Mouse (Mus musculus): ENCODE data around the gene Tnfsf11.

Tnfsf11 gene

GRCm38 (mm10) chr14:78307286-78308237 is at the start of gene Tnfsf11:
Tnfsf11 (minus strand) TSS chr14:78308043.
- DNase-seq (ENCODE audit: low spot score): no peak

DNA sequence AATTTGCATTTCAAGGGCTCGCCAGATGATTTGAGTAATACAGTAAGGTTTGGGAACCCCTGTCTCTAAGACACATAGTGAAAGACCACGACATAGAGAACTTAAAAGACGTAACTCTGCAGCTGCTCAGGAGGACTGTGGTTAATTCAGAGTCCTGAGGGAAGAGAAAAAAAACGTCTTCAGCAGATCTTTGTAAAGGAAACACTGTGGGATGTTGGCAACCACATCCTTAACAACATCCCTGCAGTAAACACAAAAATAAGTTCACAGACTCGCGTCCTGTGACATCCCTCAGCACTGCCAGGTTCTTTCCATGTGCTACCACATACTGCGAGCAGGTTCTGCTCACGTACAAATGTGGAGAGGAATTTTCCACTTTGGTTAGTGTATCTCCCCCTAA is 48.9 kb upstream of the Tnfsf11 start:
- DNase-seq (ENCODE audit: low spot score): no peak

DNA sequence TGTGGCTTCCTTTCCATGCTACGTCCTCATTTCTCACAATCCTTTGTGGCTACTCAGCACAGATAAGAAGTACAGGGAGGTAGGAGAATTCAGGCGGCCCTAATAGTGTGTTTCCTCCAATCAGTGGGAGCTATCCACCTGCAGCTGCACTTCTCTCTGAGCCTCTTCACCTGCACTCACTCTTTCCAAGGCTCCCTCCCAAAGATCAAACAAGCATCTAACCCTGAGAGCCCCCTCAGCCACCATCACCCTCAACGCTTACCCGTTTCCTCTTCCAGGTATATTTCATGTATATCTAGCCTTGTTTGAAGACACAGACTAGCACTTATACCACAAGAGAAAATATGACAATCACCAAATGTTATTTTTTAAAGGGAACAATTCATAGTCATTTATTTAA is 47.5 kb upstream of the Tnfsf11 start:
- no peak for DNase-seq (ENCODE audit: low spot score)

GRCm38 (mm10) chr14:78352865-78353264 is 45.0 kb upstream of the Tnfsf11 start:
- DNase-seq (ENCODE audit: low spot score): no peak

DNA sequence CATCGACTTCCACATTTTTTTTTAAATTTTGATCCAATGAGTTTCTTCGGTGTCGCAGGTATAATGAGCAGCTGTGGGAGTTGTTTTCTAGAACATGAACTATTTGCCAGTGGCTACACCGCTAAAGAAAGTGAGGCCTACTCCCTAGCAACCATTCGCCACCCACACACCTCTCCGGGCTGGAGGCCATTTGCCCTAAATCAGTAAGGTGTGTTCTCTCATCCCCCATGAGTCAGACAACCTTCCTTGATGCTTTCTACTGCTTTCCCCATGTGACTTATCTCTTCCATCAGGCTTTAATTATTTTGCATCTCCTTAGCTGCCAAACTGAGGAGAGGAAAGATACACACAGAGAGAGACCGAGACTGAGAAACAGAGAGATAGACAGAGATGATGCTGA is 43.7 kb upstream of the Tnfsf11 start:
- DNase-seq (ENCODE audit: low spot score): no peak

GRCm38 (mm10) chr14:78347715-78348114 is 39.9 kb upstream of the Tnfsf11 start:
- no peak for DNase-seq (ENCODE audit: low spot score)

GRCm38 (mm10) chr14:78343007-78343406 is 35.2 kb upstream of the Tnfsf11 start:
- DNase-seq (ENCODE audit: low spot score): no peak

- no peak for DNase-seq (ENCODE audit: low spot score)
These were observed 34.3 kb upstream of the Tnfsf11 start for GRCm38 (mm10) chr14:78342146-78342545.

DNA sequence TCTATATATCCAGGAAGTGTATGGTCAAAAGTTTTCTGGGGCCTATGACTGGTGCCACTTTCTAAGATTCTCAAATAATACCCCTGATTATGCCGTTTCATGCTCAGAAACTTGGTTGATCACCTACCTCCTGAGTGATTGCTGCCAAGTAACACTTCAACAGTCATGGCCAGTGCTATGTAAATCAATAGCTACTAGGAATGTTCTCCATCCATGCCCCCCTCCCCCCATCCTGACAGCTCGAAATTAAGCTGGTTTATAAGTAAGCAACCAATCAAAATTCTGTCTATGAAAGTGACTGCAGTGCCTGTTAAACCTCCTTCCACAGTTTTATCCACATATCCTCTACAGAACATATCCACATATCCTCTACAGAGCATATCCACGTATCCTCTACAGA is 25.5 kb upstream of the Tnfsf11 start:
- DNase-seq (ENCODE audit: low spot score): no peak

DNA sequence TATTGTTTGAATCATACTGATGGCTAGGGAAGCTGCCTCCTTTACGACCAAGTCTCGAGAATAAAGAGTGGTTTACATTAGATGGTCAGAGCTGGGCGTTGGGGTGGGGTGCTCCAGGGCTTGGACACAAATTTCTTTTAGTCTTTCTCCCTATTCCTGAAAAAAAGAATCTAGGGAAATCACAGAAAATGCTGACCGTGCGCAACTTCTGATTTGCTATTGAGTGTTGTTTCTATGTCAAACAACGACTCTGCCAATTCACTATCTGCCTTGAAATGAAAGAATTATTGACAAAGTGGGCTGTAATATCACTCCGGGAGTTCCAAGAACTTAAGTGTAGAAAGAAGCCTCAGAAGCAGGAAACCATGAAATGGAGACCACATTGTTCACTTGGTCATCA is 23.5 kb upstream of the Tnfsf11 start:
- no peak for DNase-seq (ENCODE audit: low spot score)

DNA sequence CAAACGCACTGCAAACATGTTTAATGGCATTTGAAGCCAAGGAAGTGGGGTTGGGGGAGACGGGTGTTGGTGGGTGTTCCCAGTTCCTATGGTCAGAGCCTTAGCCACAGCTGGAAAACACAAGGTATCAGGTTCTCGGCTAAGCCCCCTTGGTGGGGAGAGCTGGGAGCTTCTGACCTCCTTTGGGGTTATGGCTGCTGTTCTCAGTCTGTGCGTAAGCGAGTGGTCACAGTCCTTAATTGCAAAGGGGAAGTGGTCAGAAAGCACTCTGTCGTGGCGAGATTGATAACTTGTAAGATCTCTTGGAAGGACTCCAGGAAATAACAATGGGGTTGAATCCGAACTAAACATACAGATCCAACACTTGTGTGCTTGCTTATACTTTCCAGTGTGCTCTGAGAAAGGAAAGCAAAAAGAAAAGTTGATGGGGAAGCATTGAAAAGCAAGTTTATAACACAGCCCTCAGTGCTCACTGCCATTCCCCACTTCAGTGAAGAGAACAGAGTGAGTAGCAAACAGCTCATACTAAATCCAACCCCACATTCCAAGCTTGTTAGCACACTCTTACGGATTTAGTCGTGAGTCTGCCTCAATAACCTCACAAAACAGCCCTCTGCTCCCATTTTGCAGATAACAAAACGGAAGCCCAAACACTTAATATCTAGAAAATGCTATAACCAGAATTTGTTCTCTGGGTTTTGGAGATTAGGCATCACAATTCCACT is 22.9 kb upstream of the Tnfsf11 start:
- no peak for DNase-seq (ENCODE audit: low spot score)

- DNase-seq (ENCODE audit: low spot score): no peak
These were observed 22.1 kb upstream of the Tnfsf11 start for GRCm38 (mm10) chr14:78329765-78330451.

GRCm38 (mm10) chr14:78323356-78323755 is 15.5 kb upstream of the Tnfsf11 start:
- no peak for DNase-seq (ENCODE audit: low spot score)

- DNase-seq (ENCODE audit: low spot score): no peak
These were observed 15.1 kb upstream of the Tnfsf11 start for GRCm38 (mm10) chr14:78322916-78323315.

GRCm38 (mm10) chr14:78320248-78320647 is 12.4 kb upstream of the Tnfsf11 start:
- no peak for DNase-seq (ENCODE audit: low spot score)

DNA sequence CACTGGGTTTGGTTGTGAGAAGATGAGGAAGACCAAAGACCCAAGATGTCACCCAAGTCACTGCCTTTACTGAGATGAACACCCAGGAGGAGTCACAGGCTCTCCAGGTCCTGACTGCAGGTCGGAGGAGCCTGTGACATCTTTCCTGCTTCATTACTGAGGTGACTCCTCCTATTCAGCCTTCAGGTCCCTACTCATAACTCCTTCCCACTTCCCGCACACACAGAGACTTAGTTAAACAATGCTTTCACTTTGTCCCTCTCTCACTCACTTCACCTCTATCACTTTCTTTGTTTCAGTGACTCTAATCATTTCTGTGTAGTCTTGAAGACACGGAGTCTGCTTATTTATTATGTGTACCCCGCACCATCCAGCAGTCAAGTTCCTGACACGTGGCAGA is 11.7 kb upstream of the Tnfsf11 start:
- no peak for DNase-seq (ENCODE audit: low spot score)

DNA sequence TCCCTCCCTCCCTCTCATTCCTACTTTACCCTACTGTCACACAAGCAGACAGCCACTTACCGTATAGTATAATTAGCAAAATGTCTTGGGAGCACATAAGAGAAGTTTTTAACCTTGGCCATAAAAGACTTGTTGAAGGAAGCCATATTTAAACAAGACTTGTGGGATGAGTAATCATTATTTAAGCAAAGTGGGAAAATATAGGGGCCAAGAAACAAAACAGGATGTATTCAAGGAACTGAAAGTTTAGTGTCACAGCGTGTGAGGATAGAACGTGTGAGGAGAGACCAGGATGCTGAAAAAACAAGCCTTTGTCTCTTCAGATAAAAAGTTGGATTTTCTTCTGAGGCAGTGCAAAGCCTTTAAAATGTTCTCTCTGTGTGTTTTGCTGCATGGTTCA is 11.2 kb upstream of the Tnfsf11 start:
- DNase-seq (ENCODE audit: low spot score): no peak

GRCm38 (mm10) chr14:78317623-78318022 is 9.8 kb upstream of the Tnfsf11 start:
- no peak for DNase-seq (ENCODE audit: low spot score)

GRCm38 (mm10) chr14:78300914-78301313 is 6.9 kb downstream of the Tnfsf11 start:
- DNase-seq (ENCODE audit: low spot score): no peak

DNA sequence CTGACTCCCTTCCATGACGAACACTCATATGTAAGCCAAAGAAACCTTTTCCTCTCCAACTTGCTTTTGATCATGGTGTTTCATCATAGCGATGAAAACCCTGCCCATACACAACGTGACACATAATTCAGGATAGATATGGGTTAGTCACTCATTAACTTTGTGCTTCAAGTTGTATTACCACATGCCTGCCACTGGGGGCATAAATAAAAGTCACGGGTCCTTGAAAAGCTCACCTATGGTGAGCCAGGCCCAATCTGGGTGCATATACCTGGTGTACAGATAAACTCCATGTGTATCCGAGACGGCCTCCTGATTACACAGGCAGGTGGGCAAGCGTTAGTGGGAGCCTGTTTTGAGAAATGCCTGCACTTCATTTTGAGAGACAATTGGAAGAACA is 15.2 kb downstream of the Tnfsf11 start:
- DNase-seq (ENCODE audit: low spot score): no peak

GRCm38 (mm10) chr14:78289912-78290523 is 17.8 kb downstream of the Tnfsf11 start:
- no peak for DNase-seq (ENCODE audit: low spot score)

- no peak for DNase-seq (ENCODE audit: low spot score)
These were observed 18.9 kb downstream of the Tnfsf11 start for GRCm38 (mm10) chr14:78288903-78289302.

All from urinary bladder, postnatal 10 days (tissue).